In the genomic region with DNA sequence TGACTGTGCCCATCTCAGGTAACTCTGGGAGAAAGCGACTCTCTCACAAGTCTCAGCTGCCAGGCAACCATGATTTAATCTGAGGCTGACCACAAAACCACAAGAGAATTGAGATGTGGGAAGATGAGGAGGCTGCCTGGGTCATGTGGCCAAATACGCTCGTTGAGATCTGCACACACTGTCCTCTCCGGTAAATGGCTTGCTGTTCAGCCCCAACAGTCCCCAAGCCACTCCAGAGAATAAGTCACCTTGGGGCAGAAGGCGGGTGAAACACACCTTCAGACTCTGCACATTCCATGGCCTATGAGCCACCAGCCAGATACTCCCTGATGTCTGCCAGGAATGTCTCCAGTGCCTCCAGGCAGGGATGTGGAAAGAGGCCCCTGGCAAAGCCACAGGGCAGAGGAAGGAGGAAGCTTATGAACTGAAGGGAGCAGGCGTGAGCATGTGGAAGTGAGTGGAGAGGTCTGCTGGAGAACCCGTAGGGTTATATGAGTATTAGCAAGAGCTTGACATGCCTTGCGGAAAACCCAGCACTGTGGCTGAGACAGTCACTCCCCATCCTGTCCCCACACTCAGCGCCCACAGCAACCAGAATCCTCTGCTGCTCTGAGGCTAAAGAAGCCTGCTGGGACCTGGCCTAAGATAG, we compare ENCODE assay signal across 7 mouse cellular contexts.
DNase-seq lines count a peak whose midpoint lies in the region; ATAC-seq lines count a peak whose summit lies in the region.

No protein-coding gene starts in this region.

- H3K9me3 ChIP-seq in heart, embryonic 12.5 days (replicated peaks): no peaks in the 10 kb centered on the region
- no peaks in the 10 kb centered on the region for H3K9me3 ChIP-seq in midbrain, embryonic 10.5 days (replicated peaks)

- 0 out of 2 replicates have a peak, but pooled peaks cover 3% of the 10 kb centered on the region for H3K36me3 ChIP-seq in heart, embryonic 12.5 days
- H3K36me3 ChIP-seq in midbrain, embryonic 10.5 days: no peaks in the 10 kb centered on the region

- H3K9ac ChIP-seq in heart, embryonic 12.5 days: peak overlapping the region; percentile 74

- H3K4me1 ChIP-seq in heart, embryonic 12.5 days (replicated peaks): peaks cover 45% of the 10 kb centered on the region
- peaks cover 62% of the 10 kb centered on the region for H3K4me1 ChIP-seq in midbrain, embryonic 10.5 days

- DNase-seq in B cell, adult 2 months: peak; percentile 39 to 44
- peak; percentile 67 for DNase-seq in MN1 (ENCODE audit: low spot score)
- peak; percentile 48 for DNase-seq in kidney, postnatal 14 days
- DNase-seq in midbrain, embryonic 10.5 days (ENCODE audit: low spot score): no peak
- no peak for DNase-seq in ovary, postnatal 36 days (ENCODE audit: low spot score)
- no peak for DNase-seq in frontal cortex, postnatal 25 days (ENCODE audit: low spot score in 2 of 2)

- peak overlapping the region; percentile 48 for H3K4me3 ChIP-seq in heart, embryonic 12.5 days
- H3K4me3 ChIP-seq in midbrain, embryonic 10.5 days: peak overlapping the region; percentile 45

- ATAC-seq in heart, embryonic 12.5 days (ENCODE audit: insufficient number of reproducible peaks, low FRiP score): peak; percentile 37

- peak overlapping the region; percentile 96 for H3K27ac ChIP-seq in heart, embryonic 12.5 days (ENCODE audit: poor library complexity, severe bottlenecking)
- H3K27ac ChIP-seq in midbrain, embryonic 10.5 days (replicated peaks): peak overlapping the region; percentile 86

- 37% methylated on average over 9 of the region's 9 CpGs for WGBS in heart, embryonic 12.5 days
- whole genome bisulfite sequencing in midbrain, embryonic 10.5 days: 67% methylated on average over 9 of the region's 9 CpGs

- no peaks in the 10 kb centered on the region for H3K27me3 ChIP-seq in heart, embryonic 12.5 days (replicated peaks)
- H3K27me3 ChIP-seq in midbrain, embryonic 10.5 days (ENCODE audit: low read depth, poor library complexity, severe bottlenecking): no peaks in the 10 kb centered on the region

- H3K4me2 ChIP-seq in heart, embryonic 12.5 days: peak overlapping the region; percentile 64

Comparison
In these comparisons a context has a peak if more than half of its experiments do, and no peak if none do; other contexts are left out.
1. DNase-seq: peak in B cell, adult 2 months (2 of 2), MN1 (single experiment) and kidney, postnatal 14 days (single experiment); none in midbrain, embryonic 10.5 days (single experiment), ovary, postnatal 36 days (single experiment) and frontal cortex, postnatal 25 days (0 of 2).